Mouse (Mus musculus): ENCODE results near the gene Soat1. TPM values are rescaled to one million over a fixed set of nuclear protein-coding genes. Genes with fewer than 3 reads are reported as not detected.

Soat1 gene
- polyA plus RNA-seq, 1 experiment from 2014 or later, result 12.6 TPM

- H3K4me3 ChIP-seq (ENCODE audit: low read length), result no peak overlapping the region
- H3K27ac ChIP-seq (ENCODE audit: low read depth, low read length), result no peak overlapping the region
- ATAC-seq, result no peak
- no peaks in the 10 kb centered on the region for H3K4me1 ChIP-seq (ENCODE audit: control insufficient read depth, insufficient read depth, low read depth, low read length)
- no peaks in the 10 kb centered on the region for H3K27me3 ChIP-seq (replicated peaks; ENCODE audit: control insufficient read depth, insufficient read depth, low read length)
- H3K9me3 ChIP-seq (ENCODE audit: control insufficient read depth, low read length), result no peaks in the 10 kb centered on the region
- no peaks in the 10 kb centered on the region for H3K36me3 ChIP-seq (ENCODE audit: control insufficient read depth, insufficient read depth, low read length)
- H3K9ac ChIP-seq (ENCODE audit: low read depth, low read length), result no peak overlapping the region
- WGBS, result 83% methylated on average over 8 of the region's 8 CpGs
- no peak overlapping the region for H3K4me2 ChIP-seq (ENCODE audit: low read length)
Measured at GRCm38 (mm10) chr1:156458391-156459060, 15.6 kb downstream of the Soat1 start.

- H3K4me2 ChIP-seq (ENCODE audit: low read length), result no peak overlapping the region
- no peak overlapping the region for H3K27ac ChIP-seq (ENCODE audit: low read depth, low read length)
- no peak for ATAC-seq
- H3K4me1 ChIP-seq (ENCODE audit: control insufficient read depth, insufficient read depth, low read depth, low read length), result no peaks in the 10 kb centered on the region
- no peaks in the 10 kb centered on the region for H3K9me3 ChIP-seq (ENCODE audit: control insufficient read depth, low read length)
- WGBS, result 88% methylated on average over 2 of the region's 2 CpGs
- no peaks in the 10 kb centered on the region for H3K27me3 ChIP-seq (replicated peaks; ENCODE audit: control insufficient read depth, insufficient read depth, low read length)
- no peak overlapping the region for H3K9ac ChIP-seq (ENCODE audit: low read depth, low read length)
- no peak overlapping the region for H3K4me3 ChIP-seq (ENCODE audit: low read length)
- no peaks in the 10 kb centered on the region for H3K36me3 ChIP-seq (ENCODE audit: control insufficient read depth, insufficient read depth, low read length)
Measured at GRCm38 (mm10) chr1:156455005-156455758, 18.9 kb downstream of the Soat1 start.

GRCm38 (mm10) chr1:156454384-156454783, 19.7 kb downstream of the Soat1 start:
- no peaks in the 10 kb centered on the region for H3K36me3 ChIP-seq (ENCODE audit: control insufficient read depth, insufficient read depth, low read length)
- no peak overlapping the region for H3K4me3 ChIP-seq (ENCODE audit: low read length)
- H3K27ac ChIP-seq (ENCODE audit: low read depth, low read length), result no peak overlapping the region
- no peak for ATAC-seq
- H3K9me3 ChIP-seq (ENCODE audit: control insufficient read depth, low read length), result no peaks in the 10 kb centered on the region
- no peak overlapping the region for H3K4me2 ChIP-seq (ENCODE audit: low read length)
- H3K9ac ChIP-seq (ENCODE audit: low read depth, low read length), result no peak overlapping the region
- no peaks in the 10 kb centered on the region for H3K27me3 ChIP-seq (replicated peaks; ENCODE audit: control insufficient read depth, insufficient read depth, low read length)
- 55% methylated on average over 7 of the region's 7 CpGs for WGBS
- no peaks in the 10 kb centered on the region for H3K4me1 ChIP-seq (ENCODE audit: control insufficient read depth, insufficient read depth, low read depth, low read length)

- no peaks in the 10 kb centered on the region for H3K9me3 ChIP-seq (ENCODE audit: control insufficient read depth, low read length)
- H3K27ac ChIP-seq (ENCODE audit: low read depth, low read length), result no peak overlapping the region
- WGBS, result 83% methylated on average over 10 of the region's 10 CpGs
- no peaks in the 10 kb centered on the region for H3K27me3 ChIP-seq (replicated peaks; ENCODE audit: control insufficient read depth, insufficient read depth, low read length)
- H3K36me3 ChIP-seq (ENCODE audit: control insufficient read depth, insufficient read depth, low read length), result no peaks in the 10 kb centered on the region
- H3K4me3 ChIP-seq (ENCODE audit: low read length), result no peak overlapping the region
- ATAC-seq, result no peak
- H3K4me2 ChIP-seq (ENCODE audit: low read length), result no peak overlapping the region
- no peak overlapping the region for H3K9ac ChIP-seq (ENCODE audit: low read depth, low read length)
- H3K4me1 ChIP-seq (ENCODE audit: control insufficient read depth, insufficient read depth, low read depth, low read length), result no peaks in the 10 kb centered on the region
Measured at GRCm38 (mm10) chr1:156453876-156454275, 20.3 kb downstream of the Soat1 start.

GRCm38 (mm10) chr1:156450478-156450877, 23.7 kb downstream of the Soat1 start:
- H3K4me1 ChIP-seq (ENCODE audit: control insufficient read depth, insufficient read depth, low read depth, low read length), result no peaks in the 10 kb centered on the region
- H3K36me3 ChIP-seq (ENCODE audit: control insufficient read depth, insufficient read depth, low read length), result no peaks in the 10 kb centered on the region
- H3K9ac ChIP-seq (ENCODE audit: low read depth, low read length), result no peak overlapping the region
- no peaks in the 10 kb centered on the region for H3K9me3 ChIP-seq (ENCODE audit: control insufficient read depth, low read length)
- H3K27ac ChIP-seq (ENCODE audit: low read depth, low read length), result no peak overlapping the region
- H3K4me3 ChIP-seq (ENCODE audit: low read length), result no peak overlapping the region
- ATAC-seq, result no peak
- no peak overlapping the region for H3K4me2 ChIP-seq (ENCODE audit: low read length)
- no peaks in the 10 kb centered on the region for H3K27me3 ChIP-seq (replicated peaks; ENCODE audit: control insufficient read depth, insufficient read depth, low read length)
- 33% methylated on average over 4 of the region's 4 CpGs for WGBS

- no peaks in the 10 kb centered on the region for H3K4me1 ChIP-seq (ENCODE audit: control insufficient read depth, insufficient read depth, low read depth, low read length)
- H3K27me3 ChIP-seq (replicated peaks; ENCODE audit: control insufficient read depth, insufficient read depth, low read length), result no peaks in the 10 kb centered on the region
- ATAC-seq, result no peak
- no peak overlapping the region for H3K27ac ChIP-seq (ENCODE audit: low read depth, low read length)
- H3K9me3 ChIP-seq (ENCODE audit: control insufficient read depth, low read length), result no peaks in the 10 kb centered on the region
- 76% methylated on average over 17 of the region's 17 CpGs for WGBS
- H3K4me3 ChIP-seq (ENCODE audit: low read length), result no peak overlapping the region
- no peak overlapping the region for H3K9ac ChIP-seq (ENCODE audit: low read depth, low read length)
- H3K4me2 ChIP-seq (ENCODE audit: low read length), result no peak overlapping the region
- H3K36me3 ChIP-seq (ENCODE audit: control insufficient read depth, insufficient read depth, low read length), result no peaks in the 10 kb centered on the region
Measured at GRCm38 (mm10) chr1:156449691-156450090, 24.4 kb downstream of the Soat1 start.

GRCm38 (mm10) chr1:156449089-156449488, 25.0 kb downstream of the Soat1 start:
- Histone ChIP-seq H3K36me3 (ENCODE audit: control insufficient read depth, insufficient read depth, low read length) (no peaks in the 10 kb centered on the region), H3K27me3 (replicated peaks; ENCODE audit: control insufficient read depth, insufficient read depth, low read length) (no peaks in the 10 kb centered on the region), H3K4me3 (ENCODE audit: low read length) (no peak overlapping the region), H3K9ac (ENCODE audit: low read depth, low read length) (no peak overlapping the region), H3K4me1 (ENCODE audit: control insufficient read depth, insufficient read depth, low read depth, low read length) (no peaks in the 10 kb centered on the region), H3K9me3 (ENCODE audit: control insufficient read depth, low read length) (no peaks in the 10 kb centered on the region), H3K27ac (ENCODE audit: low read depth, low read length) (no peak overlapping the region), H3K4me2 (ENCODE audit: low read length) (no peak overlapping the region)
- no peak for ATAC-seq
- 89% methylated on average over 7 of the region's 7 CpGs for WGBS

GRCm38 (mm10) chr1:156445049-156445448, 29.1 kb downstream of the Soat1 start:
- Histone ChIP-seq H3K36me3 (ENCODE audit: control insufficient read depth, insufficient read depth, low read length) (0 out of 2 replicates have a peak, but pooled peaks cover 2% of the 10 kb centered on the region), H3K9me3 (ENCODE audit: control insufficient read depth, low read length) (no peaks in the 10 kb centered on the region), H3K4me2 (ENCODE audit: low read length) (no peak overlapping the region), H3K27me3 (replicated peaks; ENCODE audit: control insufficient read depth, insufficient read depth, low read length) (no peaks in the 10 kb centered on the region), H3K4me3 (ENCODE audit: low read length) (no peak overlapping the region), H3K9ac (ENCODE audit: low read depth, low read length) (no peak overlapping the region), H3K4me1 (ENCODE audit: control insufficient read depth, insufficient read depth, low read depth, low read length) (no peaks in the 10 kb centered on the region), H3K27ac (ENCODE audit: low read depth, low read length) (no peak overlapping the region)
- 77% methylated on average over 1 of the region's 1 CpGs for WGBS
- ATAC-seq, result no peak

- WGBS, result 80% methylated on average over 6 of the region's 6 CpGs
- no peak overlapping the region for H3K27ac ChIP-seq (ENCODE audit: low read depth, low read length)
- H3K27me3 ChIP-seq (replicated peaks; ENCODE audit: control insufficient read depth, insufficient read depth, low read length), result no peaks in the 10 kb centered on the region
- no peaks in the 10 kb centered on the region for H3K4me1 ChIP-seq (ENCODE audit: control insufficient read depth, insufficient read depth, low read depth, low read length)
- no peaks in the 10 kb centered on the region for H3K9me3 ChIP-seq (ENCODE audit: control insufficient read depth, low read length)
- H3K9ac ChIP-seq (ENCODE audit: low read depth, low read length), result no peak overlapping the region
- H3K4me3 ChIP-seq (ENCODE audit: low read length), result no peak overlapping the region
- 0 out of 2 replicates have a peak, but pooled peaks cover 2% of the 10 kb centered on the region for H3K36me3 ChIP-seq (ENCODE audit: control insufficient read depth, insufficient read depth, low read length)
- no peak overlapping the region for H3K4me2 ChIP-seq (ENCODE audit: low read length)
- no peak for ATAC-seq
Measured at GRCm38 (mm10) chr1:156442776-156443175, 31.4 kb downstream of the Soat1 start.
